Comparison of ENCODE assay signal across 24 mouse cellular contexts in genomic region chr10:116784098-116784497, GRCm38 (mm10).
DNase-seq lines count a peak whose midpoint lies in the region; ATAC-seq lines count a peak whose summit lies in the region.
"Had no signal": no experiment of that assay in that cellular context is flagged by ENCODE, and none has a peak within 500 bp of the region (broad histone marks: within the 10 kb centered on the region; RNA-seq: fewer than 3 reads in every experiment).

No protein-coding gene starts in this region.

- H3K27me3 ChIP-seq in heart, embryonic 14.5 days (ENCODE audit: control insufficient read depth, insufficient read depth, low read length) = no peaks in the 10 kb centered on the region
- H3K27me3 ChIP-seq: embryonic facial prominence, embryonic 13.5 days; forebrain, embryonic 12.5 days; hindbrain, embryonic 12.5 days had no signal

- H3K27ac ChIP-seq in heart, embryonic 14.5 days (replicated peaks in 1 of 2; ENCODE audit: control insufficient read depth in 1 of 2, insufficient read depth in 1 of 2, low read depth in 2 of 2, low read length in 2 of 2) = no peak overlapping the region
- H3K27ac ChIP-seq: embryonic facial prominence, embryonic 13.5 days; forebrain, embryonic 12.5 days; heart, embryonic 13.5 days; hindbrain, embryonic 12.5 days had no signal

- DNase-seq in heart, adult 11 months = peak; percentile 85
- no peak for DNase-seq in heart, adult 9 months (ENCODE audit: low spot score in 2 of 2)
- DNase-seq in heart, adult 8-10 months (ENCODE audit: low spot score) = no peak
- peak; percentile 3 for DNase-seq in adipocyte (ENCODE audit: low spot score)
- peak; percentile 42 to 49 for DNase-seq in heart, postnatal 10 days
- DNase-seq in urinary bladder, postnatal 4 days (ENCODE audit: low spot score in 2 of 2) = no peak
- DNase-seq: adrenal gland, postnatal 10 days; B cell, adult 2 months; cerebellum, adult 11-12 months; cerebellum, adult 9-10 months; cerebellum, postnatal 25 days; gastrocnemius, postnatal 10 days had no signal

- peaks cover 8 to 15% of the 10 kb centered on the region in 2 experiments for H3K4me1 ChIP-seq in heart, embryonic 14.5 days (ENCODE audit: control insufficient read depth in 2 of 2, insufficient read depth in 2 of 2, low read length in 2 of 2)
- H3K4me1 ChIP-seq: hindbrain, embryonic 12.5 days had no signal

- no peak overlapping the region for H3K9ac ChIP-seq in heart, embryonic 14.5 days (ENCODE audit: low read length)
- H3K9ac ChIP-seq: embryonic facial prominence, embryonic 13.5 days; forebrain, embryonic 12.5 days; heart, embryonic 13.5 days; hindbrain, embryonic 12.5 days had no signal

- peak; percentile 59; the same call in 1 of the 2 replicates for ATAC-seq in heart, embryonic 14.5 days (ENCODE audit: insufficient number of reproducible peaks, insufficient read depth, low FRiP score, low read depth)
- no peak for ATAC-seq in megakaryocyte, adult 5-6 weeks (ENCODE audit: poor library complexity, severe bottlenecking)
- ATAC-seq: CD4-positive, CD25-positive, alpha-beta regulatory T cell, adult 4 months; forebrain, embryonic 16.5 days; hindbrain, embryonic 16.5 days; inflammation-experienced regulatory T-cells, adult 6 months; intestine, postnatal 0 days had no signal

- 28% methylated on average over 6 of the region's 6 CpGs for WGBS in heart, embryonic 14.5 days

- no peaks in the 10 kb centered on the region for H3K36me3 ChIP-seq in heart, embryonic 14.5 days (ENCODE audit: control insufficient read depth, insufficient read depth, low read length)
- H3K36me3 ChIP-seq: embryonic facial prominence, embryonic 13.5 days; forebrain, embryonic 12.5 days; G1E; heart, embryonic 13.5 days; hindbrain, embryonic 12.5 days had no signal

- H3K9me3 ChIP-seq in heart, embryonic 14.5 days (ENCODE audit: control insufficient read depth, low read length) = no peaks in the 10 kb centered on the region
- H3K9me3 ChIP-seq: embryonic facial prominence, embryonic 13.5 days; heart, embryonic 13.5 days; hindbrain, embryonic 12.5 days had no signal

- intact Hi-C loops in heart, postnatal 10 days (cut with DNase I) = no loop called here

- H3K4me3 ChIP-seq in heart, embryonic 14.5 days (ENCODE audit: control insufficient read depth in 1 of 2, insufficient read depth in 1 of 2, low read depth in 1 of 2, low read length in 2 of 2) = no peak overlapping the region
- H3K4me3 ChIP-seq: embryonic facial prominence, embryonic 13.5 days; forebrain, embryonic 12.5 days; heart, embryonic 13.5 days; hindbrain, embryonic 12.5 days had no signal

- no peak overlapping the region for H3K4me2 ChIP-seq in heart, embryonic 14.5 days (ENCODE audit: low read length)
- H3K4me2 ChIP-seq: embryonic facial prominence, embryonic 13.5 days; forebrain, embryonic 12.5 days; heart, embryonic 13.5 days; hindbrain, embryonic 12.5 days had no signal

Comparison
In these comparisons a context has a peak if more than half of its experiments do, and no peak if none do; other contexts are left out.
1. DNase-seq: peak in heart, adult 11 months (single experiment), adipocyte (single experiment) and heart, postnatal 10 days (2 of 2); none in heart, adult 9 months (0 of 2), heart, adult 8-10 months (single experiment) and urinary bladder, postnatal 4 days (0 of 2).